Mouse (Mus musculus) kidney, adult 2 months (tissue): ENCODE results near the gene Scarb2. TPM values are rescaled to one million over a fixed set of nuclear protein-coding genes. Genes with fewer than 3 reads are reported as not detected.

ENCODE experiments used
- DNase-seq: peaks from one replicate; pipeline ENCODE4 v3.0.0; 2021
- H3K27ac ChIP-seq: fragments of 200-500 bp; 2 replicates; pipeline ENCODE4 v1.5.1; 2012; ENCODE audit warnings: low read depth, low read length, control low read depth, inconsistent platforms; ENCODE audit not compliant: insufficient read depth
- H3K27me3 ChIP-seq: fragments of 200-500 bp; replicated peaks from 2 replicates; pipeline ENCODE4 v1.6.1; 2012; ENCODE audit warnings: mild to moderate bottlenecking, moderate library complexity, low read length, inconsistent platforms; ENCODE audit not compliant: control insufficient read depth, insufficient read depth
- H3K36me3 ChIP-seq: fragments of 200-500 bp; 2 replicates; pipeline ENCODE4 v1.6.1; 2012; ENCODE audit warnings: mild to moderate bottlenecking, moderate library complexity, low read length, inconsistent platforms; ENCODE audit not compliant: control insufficient read depth, insufficient read depth
- H3K4me1 ChIP-seq: fragments of 200-500 bp; 2 replicates; pipeline ENCODE4 v1.6.1; 2011; ENCODE audit warnings: low read length; ENCODE audit not compliant: control insufficient read depth, insufficient read depth
- H3K4me3 ChIP-seq: fragments of 200-500 bp; 2 replicates; pipeline ENCODE4 v1.5.1; 2011; ENCODE audit warnings: mild to moderate bottlenecking, low read depth, low read length, control low read depth; ENCODE audit not compliant: insufficient read depth
- CTCF ChIP-seq: fragments of 200-500 bp; conservative IDR thresholded peaks from 2 replicates; pipeline ENCODE4 v1.5.1; 2011; ENCODE audit warnings: low read depth, mild to moderate bottlenecking, control low read depth, low read length, moderate library complexity, mixed read lengths; ENCODE audit not compliant: insufficient read depth, insufficient read length
- POLR2A ChIP-seq: fragments of 200-500 bp; IDR thresholded peaks from one replicate; pipeline ENCODE4 v1.6.1; 2011; ENCODE audit warnings: low read depth, low read length, control low read depth
- WGBS: fragments of 180-500 bp; shearing (Covaris S2); methylation state at CpG from one replicate; pipeline ENCODE4 v1.1.7; 2018; 5-methylcytosine and 5-hydroxymethylcytosine counted together
- polyA plus RNA-seq: library from polyadenylated mRNA; depleted of rRNA; stranded (reverse); fragments of >200 nt; gene quantifications from 2 replicates; pipeline ENCODE4 v1.2.3, GENCODE M21; 2012; rRNA removed

The Scarb2 gene
- polyA plus RNA-seq, 1 experiment = 19.9 TPM

GRCm38 (mm10) chr5:92396476-92396875 is 110.2 kb downstream of the Scarb2 start:
- H3K4me3 ChIP-seq = no peak overlapping the region
- WGBS = 75% methylated on average over 6 of the region's 6 CpGs
- no peak for DNase-seq
- H3K4me1 ChIP-seq = no peaks in the 10 kb centered on the region
- H3K27me3 ChIP-seq = 0 out of 2 replicates have a peak, but pooled peaks cover 1% of the 10 kb centered on the region
- H3K36me3 ChIP-seq = no peaks in the 10 kb centered on the region
- no peak for TF ChIP-seq POLR2A
- TF ChIP-seq CTCF = no peak
- no peak overlapping the region for H3K27ac ChIP-seq

DNA sequence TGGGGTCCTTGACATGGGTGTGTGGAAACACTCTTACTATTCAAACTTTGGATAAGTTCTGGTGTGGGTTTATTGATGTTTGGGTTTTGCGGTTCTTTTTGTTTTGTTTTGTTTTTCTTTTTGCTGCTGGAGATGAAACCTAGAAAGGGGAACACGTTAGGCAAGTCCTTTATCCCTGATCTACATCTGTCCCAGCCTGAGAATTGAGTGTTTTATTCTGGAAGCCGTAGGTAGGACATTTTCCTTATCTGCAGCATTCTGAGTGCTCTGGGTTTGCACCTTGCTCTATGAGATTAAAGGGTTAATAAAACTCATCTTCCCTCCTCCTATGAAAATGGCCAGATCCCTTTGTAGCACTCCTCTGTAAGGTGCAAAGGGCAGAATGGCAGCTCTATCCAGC is 110.9 kb downstream of the Scarb2 start:
- Histone ChIP-seq H3K27me3 (0 out of 2 replicates have a peak, but pooled peaks cover 1% of the 10 kb centered on the region), H3K4me3 (no peak overlapping the region), H3K4me1 (no peaks in the 10 kb centered on the region), H3K36me3 (no peaks in the 10 kb centered on the region), H3K27ac (no peak overlapping the region)
- TF ChIP-seq CTCF = no peak
- TF ChIP-seq POLR2A = no peak
- no peak for DNase-seq
- 86% methylated on average over 3 of the region's 3 CpGs for WGBS

- no peak for DNase-seq
- 67% methylated on average over 10 of the region's 10 CpGs for WGBS
- Histone ChIP-seq H3K4me3 (no peak overlapping the region), H3K4me1 (no peaks in the 10 kb centered on the region), H3K27ac (no peak overlapping the region), H3K36me3 (no peaks in the 10 kb centered on the region), H3K27me3 (0 out of 2 replicates have a peak, but pooled peaks cover 1% of the 10 kb centered on the region)
- no peak for TF ChIP-seq POLR2A
- no peak for TF ChIP-seq CTCF
Measured at GRCm38 (mm10) chr5:92393863-92394262, 112.8 kb downstream of the Scarb2 start.

DNA sequence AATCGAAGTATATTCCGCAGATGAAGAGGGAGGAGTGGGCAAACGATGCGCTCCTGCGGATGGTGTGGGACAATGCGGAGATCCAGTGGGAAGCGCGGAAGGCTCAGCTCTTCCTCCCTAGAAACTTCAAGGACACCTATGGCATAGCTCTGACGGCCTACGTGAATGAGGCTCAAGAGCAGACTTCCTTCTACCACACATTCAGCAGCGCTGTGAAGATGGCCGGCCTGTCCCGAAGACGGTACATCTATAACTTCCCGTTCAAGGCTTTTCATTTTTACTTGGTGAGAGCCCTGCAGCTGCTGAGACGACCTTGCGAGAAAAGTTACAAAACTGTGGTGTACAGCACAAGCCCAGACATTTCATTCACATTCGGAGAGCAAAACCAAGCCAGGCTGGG is 114.1 kb downstream of the Scarb2 start:
- TF ChIP-seq CTCF = no peak
- WGBS = 57% methylated on average over 18 of the region's 18 CpGs

More for the DNA sequence above, 114.1 kb downstream of the Scarb2 start:
- H3K4me3 ChIP-seq = peak overlapping the region; percentile 19; the same call in 1 of the 2 replicates
- H3K36me3 ChIP-seq = no peaks in the 10 kb centered on the region
- H3K4me1 ChIP-seq = no peaks in the 10 kb centered on the region
- H3K27ac ChIP-seq = no peak overlapping the region
- DNase-seq = no peak
- 0 out of 2 replicates have a peak, but pooled peaks cover 1% of the 10 kb centered on the region for H3K27me3 ChIP-seq

Other genes with a start within 250 kb of the Scarb2 start
- gene Naaa, start 228.7 kb downstream of the Scarb2 start, polyA plus RNA-seq = 21.8 and 26.7 TPM in 2 replicates
- 6.1 and 7.0 TPM in 2 replicates for gene Sdad1, start 196.4 kb downstream of the Scarb2 start, polyA plus RNA-seq
- 8.2 and 14.6 TPM in 2 replicates for gene Cxcl9, start 178.8 kb downstream of the Scarb2 start, polyA plus RNA-seq
- gene Art3, start 175.0 kb downstream of the Scarb2 start, polyA plus RNA-seq = 7.1 and 8.8 TPM in 2 replicates
- gene Cxcl10, start 157.9 kb downstream of the Scarb2 start, polyA plus RNA-seq = 10.2 and 16.6 TPM in 2 replicates
- gene Nup54, start 71.6 kb downstream of the Scarb2 start, polyA plus RNA-seq = 14.5 and 14.8 TPM in 2 replicates
- gene Fam47e, start 48.2 kb upstream of the Scarb2 start, polyA plus RNA-seq = 0.52 and 0.83 TPM in 2 replicates
- gene Stbd1, start 96.2 kb upstream of the Scarb2 start, polyA plus RNA-seq = 4.7 and 6.0 TPM in 2 replicates
- 0.28 and 0.31 TPM in 2 replicates for gene Ccdc158, start 168.4 kb upstream of the Scarb2 start, polyA plus RNA-seq
- 18.6 and 22.8 TPM in 2 replicates for gene Shroom3, start 176.6 kb upstream of the Scarb2 start, polyA plus RNA-seq